Mouse (Mus musculus): ENCODE results near the gene Ado. TPM values are rescaled to one million over a fixed set of nuclear protein-coding genes. Genes with fewer than 3 reads are reported as not detected.

Ado gene
- 12.7 and 26.0 TPM in 2 replicates for polyA plus RNA-seq (2012; rRNA removed; ENCODE audit: low replicate concordance)

GRCm38 (mm10) chr10:67548877-67549731 lies at the start of gene Ado:
TSS of gene Ado (minus strand) at chr10:67548955.

GRCm38 (mm10) chr10:67535256-67535655 lies 13.5 kb downstream of the Ado start, which contains the start of gene Egr2:
TSS of gene Egr2 (plus strand) at chr10:67535475.

Other genes starting within 250 kb of the Ado start
- 43.5 and 45.6 TPM in 2 replicates for gene Egr2, start 13.5 kb downstream of the Ado start, polyA plus RNA-seq (2012; rRNA removed; ENCODE audit: low replicate concordance)